Mouse (Mus musculus): ENCODE data around the gene Gramd4. TPM values are rescaled to one million over a fixed set of nuclear protein-coding genes. Genes with fewer than 3 reads are reported as not detected.
A peak's percentile ranks its signal among the peaks of the same experiment; 100 is the strongest.

Gene Gramd4
- total RNA-seq, 4 experiments from 2014 or later: 15.4 to 22.2 (median 17.5) TPM

GRCm38 (mm10) chr15:86185689-86186569 is 128.4 kb downstream of the Gramd4 start, which contains the start of gene Cerk:
Gene Cerk, minus strand, starts transcription at chr15:86186141.
- peak; percentile 77 for DNase-seq

DNA sequence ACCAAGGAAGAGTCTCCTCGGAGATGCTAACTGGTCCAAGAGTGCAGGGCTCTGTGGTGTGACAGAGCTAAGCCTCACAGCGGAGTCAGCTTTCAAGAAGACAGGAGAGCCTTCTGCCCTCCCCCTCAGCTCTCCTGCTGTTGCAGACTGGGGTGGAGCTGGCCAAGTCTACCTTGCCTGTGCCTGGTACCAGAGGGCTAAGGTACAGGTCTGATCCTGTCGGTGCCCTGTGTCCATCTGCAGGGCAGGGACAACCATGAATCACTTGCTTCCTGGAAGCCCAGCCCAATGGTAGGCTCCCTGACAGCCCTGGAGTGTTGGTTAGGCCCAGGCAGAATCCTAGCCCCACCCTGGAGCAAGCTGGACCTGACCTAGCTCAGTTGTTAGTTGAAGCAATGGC is 129.2 kb downstream of the Gramd4 start:
- no peak for DNase-seq

Other genes with a start within 250 kb of the Gramd4 start
- gene Cdpf1, start 246.0 kb upstream of the Gramd4 start, total RNA-seq (2022): 10 to 100 TPM; 20.9 to 29.4 (median 22.4) TPM
- 1 to 10 TPM in 2 of 4 experiments, under 1 TPM in 2; 0.49 to 1.6 (median 0.95) TPM for gene Pkdrej, start 236.0 kb upstream of the Gramd4 start, total RNA-seq (2022)
- gene Ttc38, start 225.4 kb upstream of the Gramd4 start, total RNA-seq (2022): 10 to 100 TPM; 19.6 to 26.5 (median 23.1) TPM
- 1 to 10 TPM in 3 of 4 experiments, under 1 TPM in 1; 0.61 to 1.5 (median 1.3) TPM for gene Gtse1, start 197.9 kb upstream of the Gramd4 start, total RNA-seq (2022)
- gene Trmu, start 178.4 kb upstream of the Gramd4 start, total RNA-seq (2022): 10 to 100 TPM; 21.8 to 49.7 (median 33.9) TPM
- gene Celsr1, start 23.9 kb upstream of the Gramd4 start, total RNA-seq (2022): 10 to 100 TPM in 2 of 4 experiments, 1 to 10 TPM in 2; 5.2 to 16.1 (median 8.7) TPM
- 10 to 100 TPM; 33.3 to 53.8 (median 43.4) TPM for gene Cerk, start 128.4 kb downstream of the Gramd4 start, total RNA-seq (2022)
- gene Tbc1d22a, start 156.8 kb downstream of the Gramd4 start, total RNA-seq (2022): 10 to 100 TPM; 36.6 to 49.1 (median 43.4) TPM

All from adrenal gland, adult 8-10 months (tissue).